Mouse (Mus musculus): ENCODE measurements around the gene Omt2a. TPM values are rescaled to one million over a fixed set of nuclear protein-coding genes. Genes with fewer than 3 reads are reported as not detected.
"Not testable (repeated sequence)": the region's sequence is repeated elsewhere in the genome, so short reads cannot be mapped to it uniquely, and the experiment has no call there.

Omt2a gene
- polyA plus RNA-seq, 1 experiment from 2014 or later: not detected

GRCm38 (mm10) chr9:78289723-78290122 lies 24.9 kb downstream of the Omt2a start, which contains the start of gene Gm10639:
TSS of gene Gm10639 (plus strand) at chr9:78289923.
- 77% methylated on average over 3 of the region's 3 CpGs for WGBS
- DNase-seq (ENCODE audit: low spot score); ATAC-seq (replicated peaks; ENCODE audit: low FRiP score, low TSS enrichment, low read depth): not testable (repeated sequence)

GRCm38 (mm10) chr9:78289063-78289462 lies 25.5 kb downstream of the Omt2a start:
- H3K4me1 ChIP-seq (replicated peaks; ENCODE audit: control insufficient read depth, insufficient read depth, low read length); ATAC-seq (replicated peaks; ENCODE audit: low FRiP score, low TSS enrichment, low read depth); H3K36me3 ChIP-seq (ENCODE audit: control insufficient read depth, insufficient read depth, low read length); H3K27me3 ChIP-seq (replicated peaks; ENCODE audit: control insufficient read depth, insufficient read depth, low read length); H3K9ac ChIP-seq (ENCODE audit: low read length); H3K4me2 ChIP-seq (ENCODE audit: low read length); H3K4me3 ChIP-seq (ENCODE audit: low read depth, low read length); DNase-seq (ENCODE audit: low spot score); H3K9me3 ChIP-seq (ENCODE audit: control insufficient read depth, low read length); H3K27ac ChIP-seq (ENCODE audit: low read depth): not testable (repeated sequence)
- 57% methylated on average over 1 of the region's 1 CpGs for WGBS

More at GRCm38 (mm10) chr9:78289723-78290122, 24.9 kb downstream of the Omt2a start, which contains the start of gene Gm10639:
- not testable (repeated sequence) for H3K9ac ChIP-seq (ENCODE audit: low read length); H3K27ac ChIP-seq (ENCODE audit: low read depth); H3K4me2 ChIP-seq (ENCODE audit: low read length); H3K27me3 ChIP-seq (replicated peaks; ENCODE audit: control insufficient read depth, insufficient read depth, low read length); H3K36me3 ChIP-seq (ENCODE audit: control insufficient read depth, insufficient read depth, low read length); H3K4me1 ChIP-seq (replicated peaks; ENCODE audit: control insufficient read depth, insufficient read depth, low read length); H3K4me3 ChIP-seq (ENCODE audit: low read depth, low read length); H3K9me3 ChIP-seq (ENCODE audit: control insufficient read depth, low read length)

DNA sequence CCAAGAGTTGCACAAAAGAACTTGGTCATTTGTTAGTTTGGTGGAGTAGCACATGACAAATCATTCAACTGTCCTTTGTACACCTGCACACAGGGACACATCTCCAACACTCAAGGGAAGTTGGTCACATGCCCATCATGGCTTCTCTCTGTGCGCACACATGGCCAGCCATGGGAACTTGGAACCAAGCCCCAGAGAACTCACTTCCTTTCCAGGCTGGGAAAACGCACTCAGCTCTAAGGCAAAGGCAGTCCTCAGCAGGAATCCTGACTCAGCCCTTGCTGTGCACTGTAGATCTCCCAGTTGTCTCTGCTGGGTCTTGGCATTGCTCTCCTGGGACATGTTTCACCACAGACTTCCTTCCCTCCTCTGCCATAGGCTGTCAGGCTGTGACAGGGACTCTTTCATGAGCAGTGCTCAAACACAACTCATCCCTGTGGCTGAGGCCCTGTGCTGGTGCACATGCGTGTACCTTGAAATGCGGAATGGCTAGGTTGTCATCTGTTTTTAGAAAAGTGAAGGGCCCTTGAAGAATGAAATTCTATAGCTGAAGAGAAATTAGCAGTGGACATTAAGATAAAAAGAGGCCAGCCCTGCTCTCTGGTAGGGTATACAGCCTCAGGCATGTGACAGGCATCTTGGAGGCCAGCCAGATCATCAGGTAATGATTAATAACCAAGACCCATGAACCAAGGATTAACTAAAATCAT lies 32.4 kb downstream of the Omt2a start:
- not testable (repeated sequence) for H3K27me3 ChIP-seq (replicated peaks; ENCODE audit: control insufficient read depth, insufficient read depth, low read length); H3K36me3 ChIP-seq (ENCODE audit: control insufficient read depth, insufficient read depth, low read length); DNase-seq (ENCODE audit: low spot score); H3K4me3 ChIP-seq (ENCODE audit: low read depth, low read length); H3K4me1 ChIP-seq (replicated peaks; ENCODE audit: control insufficient read depth, insufficient read depth, low read length); H3K9ac ChIP-seq (ENCODE audit: low read length); H3K4me2 ChIP-seq (ENCODE audit: low read length); H3K27ac ChIP-seq (ENCODE audit: low read depth); H3K9me3 ChIP-seq (ENCODE audit: control insufficient read depth, low read length)
- WGBS: 81% methylated on average over 4 of the region's 4 CpGs
- ATAC-seq (replicated peaks; ENCODE audit: low FRiP score, low TSS enrichment, low read depth): peak; percentile 78

GRCm38 (mm10) chr9:78270945-78271344 lies 43.7 kb downstream of the Omt2a start:
- not testable (repeated sequence) for H3K27ac ChIP-seq (ENCODE audit: low read depth); H3K4me2 ChIP-seq (ENCODE audit: low read length); ATAC-seq (replicated peaks; ENCODE audit: low FRiP score, low TSS enrichment, low read depth); H3K4me1 ChIP-seq (replicated peaks; ENCODE audit: control insufficient read depth, insufficient read depth, low read length); DNase-seq (ENCODE audit: low spot score); H3K36me3 ChIP-seq (ENCODE audit: control insufficient read depth, insufficient read depth, low read length); H3K4me3 ChIP-seq (ENCODE audit: low read depth, low read length); H3K9ac ChIP-seq (ENCODE audit: low read length); H3K9me3 ChIP-seq (ENCODE audit: control insufficient read depth, low read length); H3K27me3 ChIP-seq (replicated peaks; ENCODE audit: control insufficient read depth, insufficient read depth, low read length)
- WGBS: 81% methylated on average over 3 of the region's 3 CpGs

Other genes starting within 250 kb of the Omt2a start
- 35.3 and 43.0 TPM in 2 replicates for gene Fbxo9, start 205.7 kb downstream of the Omt2a start, polyA plus RNA-seq (2014; fragmentation: Nextera tagmentation; extraction: Ambion mirVana)
- gene Ick, start 205.6 kb downstream of the Omt2a start, polyA plus RNA-seq (2014; fragmentation: Nextera tagmentation; extraction: Ambion mirVana): 25.7 TPM in 2 replicates
- 43.1 and 46.6 TPM in 2 replicates for gene Gsta4, start 132.0 kb downstream of the Omt2a start, polyA plus RNA-seq (2014; fragmentation: Nextera tagmentation; extraction: Ambion mirVana)
- 1.2 and 3.1 TPM in 2 replicates for gene Gsta1, start 84.1 kb downstream of the Omt2a start, polyA plus RNA-seq (2014; fragmentation: Nextera tagmentation; extraction: Ambion mirVana)
- 1.1 and 1.7 TPM in 2 replicates for gene Gm3776, start 57.7 kb downstream of the Omt2a start, polyA plus RNA-seq (2014; fragmentation: Nextera tagmentation; extraction: Ambion mirVana)
- gene Gm10639, start 24.9 kb downstream of the Omt2a start, polyA plus RNA-seq (2014; fragmentation: Nextera tagmentation; extraction: Ambion mirVana): not detected in 2 replicates
- not detected in 2 replicates for gene Omt2b, start 12.8 kb upstream of the Omt2a start, polyA plus RNA-seq (2014; fragmentation: Nextera tagmentation; extraction: Ambion mirVana)
- 0.74 and 2.9 TPM in 2 replicates for gene Gsta2, start 41.0 kb upstream of the Omt2a start, polyA plus RNA-seq (2014; fragmentation: Nextera tagmentation; extraction: Ambion mirVana)
- gene Dppa5a, start 53.4 kb upstream of the Omt2a start, polyA plus RNA-seq (2014; fragmentation: Nextera tagmentation; extraction: Ambion mirVana): not detected in 2 replicates
- 0.24 and 0.40 TPM in 2 replicates for gene Ooep, start 63.9 kb upstream of the Omt2a start, polyA plus RNA-seq (2014; fragmentation: Nextera tagmentation; extraction: Ambion mirVana)
- gene Ddx43, start 81.0 kb upstream of the Omt2a start, polyA plus RNA-seq (2014; fragmentation: Nextera tagmentation; extraction: Ambion mirVana): 0.54 and 0.86 TPM in 2 replicates
- 1.9 and 2.4 TPM in 2 replicates for gene Cgas, start 128.4 kb upstream of the Omt2a start, polyA plus RNA-seq (2014; fragmentation: Nextera tagmentation; extraction: Ambion mirVana)
- 25.5 and 26.8 TPM in 2 replicates for gene Mto1, start 133.4 kb upstream of the Omt2a start, polyA plus RNA-seq (2014; fragmentation: Nextera tagmentation; extraction: Ambion mirVana)
- gene Gm17324, start 134.0 kb upstream of the Omt2a start, polyA plus RNA-seq (2014; fragmentation: Nextera tagmentation; extraction: Ambion mirVana): 0.44 TPM in 1 of 2 replicates, not detected in the other
- gene Eef1a1, start 174.4 kb upstream of the Omt2a start, polyA plus RNA-seq (2014; fragmentation: Nextera tagmentation; extraction: Ambion mirVana): 5,695 and 6,055 TPM in 2 replicates

Measured in intestine, embryonic 14.5 days (tissue).